Mouse (Mus musculus): Measurements from ENCODE around the gene Cd247. TPM values are rescaled to one million over a fixed set of nuclear protein-coding genes. Genes with fewer than 3 reads are reported as not detected.

Gene Cd247
- polyA plus RNA-seq, 1 experiment: not detected

- no peaks in the 10 kb centered on the region for H3K4me1 ChIP-seq (ENCODE audit: control insufficient read depth, insufficient read depth, low read length)
- no peak for TF ChIP-seq CTCF (IDR thresholded peaks at IDR 0.05; ENCODE audit: low read depth, low read length)
- TF ChIP-seq POLR2A (IDR thresholded peaks at IDR 0.05; ENCODE audit: borderline replicate concordance, low read depth, low read length): no peak
- no peak overlapping the region for H3K4me3 ChIP-seq (ENCODE audit: insufficient read depth, low read length)
- H3K27ac ChIP-seq (ENCODE audit: insufficient read depth, low read depth, low read length): no peak overlapping the region
Measured at GRCm38 (mm10) chr1:165816391-165816790, 27.9 kb downstream of the Cd247 start.

- no peak overlapping the region for H3K27ac ChIP-seq (ENCODE audit: insufficient read depth, low read depth, low read length)
- H3K4me1 ChIP-seq (ENCODE audit: control insufficient read depth, insufficient read depth, low read length): no peaks in the 10 kb centered on the region
- H3K4me3 ChIP-seq (ENCODE audit: insufficient read depth, low read length): no peak overlapping the region
- no peak for TF ChIP-seq CTCF (IDR thresholded peaks at IDR 0.05; ENCODE audit: low read depth, low read length)
- TF ChIP-seq POLR2A (IDR thresholded peaks at IDR 0.05; ENCODE audit: borderline replicate concordance, low read depth, low read length): no peak
Measured at GRCm38 (mm10) chr1:165817264-165817663, 28.8 kb downstream of the Cd247 start.

GRCm38 (mm10) chr1:165818145-165818860 is 29.8 kb downstream of the Cd247 start:
- H3K27ac ChIP-seq (ENCODE audit: insufficient read depth, low read depth, low read length): no peak overlapping the region
- no peak overlapping the region for H3K4me3 ChIP-seq (ENCODE audit: insufficient read depth, low read length)
- no peak for TF ChIP-seq CTCF (IDR thresholded peaks at IDR 0.05; ENCODE audit: low read depth, low read length)
- no peak for TF ChIP-seq POLR2A (IDR thresholded peaks at IDR 0.05; ENCODE audit: borderline replicate concordance, low read depth, low read length)
- no peaks in the 10 kb centered on the region for H3K4me1 ChIP-seq (ENCODE audit: control insufficient read depth, insufficient read depth, low read length)

- no peaks in the 10 kb centered on the region for H3K4me1 ChIP-seq (ENCODE audit: control insufficient read depth, insufficient read depth, low read length)
- H3K27ac ChIP-seq (ENCODE audit: insufficient read depth, low read depth, low read length): no peak overlapping the region
- TF ChIP-seq CTCF (IDR thresholded peaks at IDR 0.05; ENCODE audit: low read depth, low read length): no peak
- TF ChIP-seq POLR2A (IDR thresholded peaks at IDR 0.05; ENCODE audit: borderline replicate concordance, low read depth, low read length): no peak
- no peak overlapping the region for H3K4me3 ChIP-seq (ENCODE audit: insufficient read depth, low read length)
Measured at GRCm38 (mm10) chr1:165819147-165819546, 30.7 kb downstream of the Cd247 start.

- TF ChIP-seq CTCF (IDR thresholded peaks at IDR 0.05; ENCODE audit: low read depth, low read length): no peak
- TF ChIP-seq POLR2A (IDR thresholded peaks at IDR 0.05; ENCODE audit: borderline replicate concordance, low read depth, low read length): no peak
- Histone ChIP-seq H3K27ac (ENCODE audit: insufficient read depth, low read depth, low read length) (no peak overlapping the region), H3K4me3 (ENCODE audit: insufficient read depth, low read length) (no peak overlapping the region), H3K4me1 (ENCODE audit: control insufficient read depth, insufficient read depth, low read length) (no peaks in the 10 kb centered on the region)
Measured at GRCm38 (mm10) chr1:165822031-165822430, 33.5 kb downstream of the Cd247 start.

- TF ChIP-seq CTCF (IDR thresholded peaks at IDR 0.05; ENCODE audit: low read depth, low read length): no peak
- Histone ChIP-seq H3K27ac (ENCODE audit: insufficient read depth, low read depth, low read length) (no peak overlapping the region), H3K4me3 (ENCODE audit: insufficient read depth, low read length) (no peak overlapping the region), H3K4me1 (ENCODE audit: control insufficient read depth, insufficient read depth, low read length) (peaks cover 7% of the 10 kb centered on the region; the same call in 1 of the 2 replicates)
Measured at GRCm38 (mm10) chr1:165828173-165828572, 39.7 kb downstream of the Cd247 start.

- no peak for TF ChIP-seq CTCF (IDR thresholded peaks at IDR 0.05; ENCODE audit: low read depth, low read length)
- TF ChIP-seq POLR2A (IDR thresholded peaks at IDR 0.05; ENCODE audit: borderline replicate concordance, low read depth, low read length): no peak
Measured at GRCm38 (mm10) chr1:165828615-165829014, 40.1 kb downstream of the Cd247 start.

GRCm38 (mm10) chr1:165829890-165830289 is 41.4 kb downstream of the Cd247 start:
- TF ChIP-seq POLR2A (IDR thresholded peaks at IDR 0.05; ENCODE audit: borderline replicate concordance, low read depth, low read length) (no peak), CTCF (IDR thresholded peaks at IDR 0.05; ENCODE audit: low read depth, low read length) (no peak)
- H3K27ac ChIP-seq (ENCODE audit: insufficient read depth, low read depth, low read length): no peak overlapping the region
- no peak overlapping the region for H3K4me3 ChIP-seq (ENCODE audit: insufficient read depth, low read length)
- H3K4me1 ChIP-seq (ENCODE audit: control insufficient read depth, insufficient read depth, low read length): peaks cover 7% of the 10 kb centered on the region; the same call in 1 of the 2 replicates

More at GRCm38 (mm10) chr1:165828615-165829014, 40.1 kb downstream of the Cd247 start:
- Histone ChIP-seq H3K4me1 (ENCODE audit: control insufficient read depth, insufficient read depth, low read length) (peaks cover 7% of the 10 kb centered on the region; the same call in 1 of the 2 replicates), H3K27ac (ENCODE audit: insufficient read depth, low read depth, low read length) (no peak overlapping the region), H3K4me3 (ENCODE audit: insufficient read depth, low read length) (no peak overlapping the region)

GRCm38 (mm10) chr1:165833244-165833643 is 44.8 kb downstream of the Cd247 start:
- H3K4me3 ChIP-seq (ENCODE audit: insufficient read depth, low read length): no peak overlapping the region
- H3K27ac ChIP-seq (ENCODE audit: insufficient read depth, low read depth, low read length): no peak overlapping the region
- TF ChIP-seq CTCF (IDR thresholded peaks at IDR 0.05; ENCODE audit: low read depth, low read length) (no peak), POLR2A (IDR thresholded peaks at IDR 0.05; ENCODE audit: borderline replicate concordance, low read depth, low read length) (no peak)
- H3K4me1 ChIP-seq (ENCODE audit: control insufficient read depth, insufficient read depth, low read length): peaks cover 7% of the 10 kb centered on the region; the same call in 1 of the 2 replicates

- Histone ChIP-seq H3K27ac (ENCODE audit: insufficient read depth, low read depth, low read length) (no peak overlapping the region), H3K4me1 (ENCODE audit: control insufficient read depth, insufficient read depth, low read length) (peaks cover 7% of the 10 kb centered on the region; the same call in 1 of the 2 replicates), H3K4me3 (ENCODE audit: insufficient read depth, low read length) (no peak overlapping the region)
- TF ChIP-seq CTCF (IDR thresholded peaks at IDR 0.05; ENCODE audit: low read depth, low read length) (no peak), POLR2A (IDR thresholded peaks at IDR 0.05; ENCODE audit: borderline replicate concordance, low read depth, low read length) (no peak)
Measured at GRCm38 (mm10) chr1:165833910-165834632, 45.6 kb downstream of the Cd247 start.

All from bone marrow macrophage, adult 2 months (primary cell).